Mouse (Mus musculus) cerebral cortex, adult 2 months (tissue): ENCODE data around the gene Capn5.

Experiments
- WGBS: fragments of 180-500 bp; shearing (Covaris S2); methylation state at CpG from one replicate; pipeline ENCODE4 v1.1.7; 2018; 5-methylcytosine and 5-hydroxymethylcytosine counted together

The Capn5 gene

GRCm38 (mm10) chr7:98177929-98178559, at the start of gene Capn5:
TSS of gene Capn5 (minus strand) at chr7:98178274.
- 1% methylated on average over 44 of the region's 44 CpGs for WGBS

DNA sequence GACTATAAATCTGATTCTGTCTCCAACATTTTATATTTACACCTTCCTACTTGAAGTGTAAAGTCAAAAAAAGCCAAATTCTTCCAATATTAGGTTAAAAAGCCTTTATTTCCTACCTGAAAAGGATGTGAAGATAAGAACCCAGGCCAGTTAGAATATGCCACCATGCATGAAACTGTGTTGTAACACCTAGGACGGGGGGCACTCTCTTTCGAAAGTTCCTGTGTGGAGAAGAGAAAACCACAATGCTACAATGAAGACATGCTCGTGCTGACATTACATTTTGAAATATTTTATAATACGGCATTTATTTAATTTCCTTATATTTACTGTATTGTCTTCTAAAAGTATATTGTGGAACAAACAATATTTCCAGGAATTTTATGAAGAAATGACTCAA, 45.7 kb upstream of the Capn5 start:
- WGBS = 94% methylated on average over 4 of the region's 4 CpGs

GRCm38 (mm10) chr7:98202946-98203345, 24.9 kb upstream of the Capn5 start:
- 75% methylated on average over 4 of the region's 4 CpGs for WGBS

- 92% methylated on average over 5 of the region's 5 CpGs for WGBS
Measured at GRCm38 (mm10) chr7:98201493-98202028, 23.5 kb upstream of the Capn5 start.

DNA sequence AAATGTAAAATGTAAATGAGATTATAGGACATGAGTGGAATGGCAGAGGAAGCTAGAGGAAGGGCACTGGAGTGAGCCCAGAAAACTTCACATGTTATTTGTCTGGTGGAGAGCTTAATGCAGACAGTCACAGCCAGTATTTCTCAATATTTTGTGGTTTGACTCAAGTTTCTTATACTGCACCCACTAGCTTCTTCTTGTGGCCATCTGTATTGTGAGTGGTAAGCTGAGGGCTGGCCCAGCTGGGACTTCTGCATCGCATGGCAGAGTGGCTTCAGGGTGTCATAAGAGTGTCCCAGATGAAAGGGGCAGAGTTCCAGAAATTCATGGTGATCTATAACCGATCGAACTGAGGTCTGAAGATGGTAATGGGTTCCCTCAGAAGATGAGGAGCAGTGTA, 22.3 kb upstream of the Capn5 start:
- 95% methylated on average over 3 of the region's 3 CpGs for WGBS

- WGBS = 96% methylated on average over 4 of the region's 4 CpGs
Measured at GRCm38 (mm10) chr7:98199381-98199780, 21.3 kb upstream of the Capn5 start, which contains the start of gene B3gnt6. TSS of gene B3gnt6 (minus strand) at chr7:98199481.

GRCm38 (mm10) chr7:98195151-98195801, 17.2 kb upstream of the Capn5 start:
- WGBS = 77% methylated on average over 10 of the region's 10 CpGs

GRCm38 (mm10) chr7:98194026-98194792, 16.1 kb upstream of the Capn5 start:
- 2% methylated on average over 61 of the region's 61 CpGs for WGBS

DNA sequence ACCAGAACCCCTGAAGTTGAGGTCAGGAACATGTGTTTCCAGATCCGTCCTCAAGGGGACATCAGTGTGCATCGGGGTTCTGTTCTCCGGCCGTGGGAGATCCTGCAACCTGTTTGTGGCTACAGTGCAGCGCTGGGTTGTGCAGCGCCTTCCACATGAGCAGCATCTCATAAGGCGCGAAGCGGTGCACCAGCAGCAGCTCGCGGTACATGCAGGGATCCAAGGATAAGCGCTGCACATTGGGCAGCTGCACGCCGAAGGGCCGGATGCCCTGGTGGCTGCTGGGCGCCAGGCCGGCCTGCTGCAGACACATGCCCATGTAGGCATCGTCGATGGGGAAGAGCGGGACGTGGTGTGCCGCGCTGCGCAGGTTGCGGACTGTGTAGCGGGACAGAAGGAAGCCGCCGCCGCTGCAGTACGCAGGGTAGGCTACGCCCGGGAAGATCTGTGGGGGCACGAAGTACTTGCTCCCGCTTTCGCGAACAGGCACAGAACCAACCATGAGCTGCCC, 15.5 kb upstream of the Capn5 start:
- 2% methylated on average over 36 of the region's 36 CpGs for WGBS

DNA sequence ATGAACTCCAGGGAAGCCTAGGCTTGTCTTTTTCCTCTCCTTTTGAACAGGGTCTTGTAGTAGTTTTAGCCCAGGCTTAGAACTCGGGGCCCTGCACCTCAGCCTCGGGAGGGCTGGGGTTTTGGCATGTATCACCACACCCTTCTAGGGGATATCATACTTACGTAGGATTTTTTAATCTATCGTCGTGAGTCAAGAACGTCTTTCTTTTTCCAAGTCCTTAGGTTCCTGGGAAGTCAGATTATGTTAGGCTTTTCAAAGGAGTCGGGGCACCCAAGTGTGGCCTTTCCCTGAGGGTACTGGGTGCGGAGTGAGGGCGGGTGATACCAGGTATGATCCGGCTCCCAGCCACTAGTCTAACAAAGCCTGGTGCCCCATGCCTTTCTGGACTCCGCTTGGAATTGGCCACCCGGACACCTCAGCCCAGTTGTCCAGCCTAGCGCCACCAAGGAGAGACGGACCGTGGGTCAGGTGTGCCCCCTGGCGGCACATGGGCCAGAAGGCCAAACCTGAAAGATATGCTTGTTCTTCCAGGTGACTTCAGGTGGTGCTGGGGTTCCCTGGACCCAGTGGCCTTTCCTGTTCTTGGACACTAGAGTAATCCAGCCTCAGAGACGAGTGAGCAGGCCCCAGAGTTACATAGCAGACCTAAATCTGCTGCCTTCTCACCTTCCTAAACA, 13.6 kb upstream of the Capn5 start:
- 79% methylated on average over 17 of the region's 17 CpGs for WGBS

GRCm38 (mm10) chr7:98190578-98190977, 12.5 kb upstream of the Capn5 start:
- WGBS = 91% methylated on average over 1 of the region's 1 CpGs

GRCm38 (mm10) chr7:98189745-98190144, 11.7 kb upstream of the Capn5 start:
- 65% methylated on average over 3 of the region's 3 CpGs for WGBS

DNA sequence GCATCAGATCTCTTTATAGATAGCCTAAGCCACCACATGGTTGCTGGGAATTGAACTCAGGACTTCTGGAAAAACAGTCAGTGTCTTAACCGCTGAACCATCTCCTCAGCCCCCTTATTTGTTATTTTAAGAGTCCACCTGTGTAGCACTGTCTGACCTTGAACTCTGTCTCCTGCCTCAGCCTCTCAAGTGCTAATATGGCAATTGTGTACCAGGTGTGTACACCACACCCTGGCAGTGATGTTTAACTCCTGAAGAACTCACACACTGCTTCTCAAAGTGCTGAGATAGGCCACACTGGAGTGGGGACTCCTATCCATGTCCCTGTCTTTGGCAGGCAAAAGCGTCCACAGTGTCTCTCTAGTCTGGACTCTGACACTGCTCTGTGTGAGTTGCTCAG, 10.6 kb upstream of the Capn5 start:
- WGBS = 94% methylated on average over 2 of the region's 2 CpGs

- 97% methylated on average over 2 of the region's 2 CpGs for WGBS
Measured at GRCm38 (mm10) chr7:98188238-98188637, 10.2 kb upstream of the Capn5 start.

DNA sequence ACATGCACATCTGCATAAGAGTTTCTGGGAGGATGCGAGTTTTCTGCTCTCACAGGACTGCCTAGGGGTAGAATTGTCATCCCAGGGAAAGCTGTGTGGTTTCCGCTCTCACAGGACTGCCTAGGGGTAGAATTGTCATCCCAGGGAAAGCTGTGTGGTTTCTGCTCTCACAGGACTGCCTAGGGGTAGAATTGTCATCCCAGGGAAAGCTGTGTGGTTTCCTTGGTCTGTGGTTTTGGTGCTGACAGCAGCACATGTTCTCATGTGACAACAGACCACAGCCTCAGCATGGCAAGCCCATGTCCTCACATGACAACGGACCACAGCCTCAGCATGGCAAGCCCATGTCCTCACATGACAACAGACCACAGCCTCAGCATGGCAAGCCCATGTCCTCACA, 9.3 kb upstream of the Capn5 start:
- WGBS = 86% methylated on average over 3 of the region's 3 CpGs

GRCm38 (mm10) chr7:98186637-98187036, 8.6 kb upstream of the Capn5 start:
- 53% methylated on average over 8 of the region's 8 CpGs for WGBS

DNA sequence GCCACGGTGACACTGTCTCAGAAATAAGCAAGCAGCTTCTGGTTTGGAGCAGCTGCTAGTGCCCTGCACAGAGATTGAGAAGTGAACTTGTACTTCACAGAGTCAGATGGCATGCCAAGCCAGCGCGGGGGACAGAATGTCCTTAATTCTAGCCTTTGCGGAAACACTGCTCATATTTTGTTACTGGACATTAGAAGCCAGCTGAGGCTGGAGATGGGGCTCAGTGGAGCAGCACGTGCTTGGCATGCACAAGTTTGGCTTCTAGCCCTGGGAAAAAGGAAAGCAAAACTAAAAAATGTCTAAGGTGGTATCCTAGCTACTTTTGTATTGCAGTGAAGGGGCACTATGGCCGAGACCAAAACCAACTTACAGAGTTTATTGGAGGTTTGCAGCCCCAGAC, 7.3 kb upstream of the Capn5 start:
- 53% methylated on average over 6 of the region's 6 CpGs for WGBS

DNA sequence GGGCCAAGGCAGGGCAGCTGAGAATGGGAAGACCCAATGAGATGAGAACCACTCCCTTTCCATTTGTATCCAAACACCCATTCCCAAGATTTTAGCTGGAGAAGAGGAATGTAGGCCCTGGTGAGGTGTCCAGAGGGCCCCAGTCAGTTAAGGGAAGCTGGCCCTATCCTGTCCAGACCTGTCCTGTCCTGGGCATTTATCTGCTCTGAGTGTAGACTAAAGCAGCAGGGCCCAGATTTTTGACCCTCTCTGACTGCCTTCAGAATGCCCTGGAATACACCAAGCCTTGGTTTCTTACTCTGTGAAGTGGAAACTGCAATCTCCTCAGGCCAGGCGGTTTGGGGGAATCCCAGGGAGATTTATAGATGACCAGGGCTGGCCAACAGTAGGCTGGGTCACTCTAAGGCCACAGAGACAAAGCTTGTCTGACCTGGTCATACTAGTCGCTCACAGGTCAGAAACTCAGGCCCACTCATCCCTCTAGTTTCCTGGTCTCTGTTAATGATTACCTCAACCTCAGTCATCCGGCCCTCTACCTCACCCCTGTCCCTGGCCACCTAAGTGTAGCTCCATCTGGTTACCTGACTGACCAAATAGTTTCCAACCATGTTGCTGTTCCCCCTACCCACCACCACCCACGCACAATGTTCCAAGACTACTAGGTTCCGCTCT, 622 bp upstream of the Capn5 start:
- 93% methylated on average over 5 of the region's 5 CpGs for WGBS

DNA sequence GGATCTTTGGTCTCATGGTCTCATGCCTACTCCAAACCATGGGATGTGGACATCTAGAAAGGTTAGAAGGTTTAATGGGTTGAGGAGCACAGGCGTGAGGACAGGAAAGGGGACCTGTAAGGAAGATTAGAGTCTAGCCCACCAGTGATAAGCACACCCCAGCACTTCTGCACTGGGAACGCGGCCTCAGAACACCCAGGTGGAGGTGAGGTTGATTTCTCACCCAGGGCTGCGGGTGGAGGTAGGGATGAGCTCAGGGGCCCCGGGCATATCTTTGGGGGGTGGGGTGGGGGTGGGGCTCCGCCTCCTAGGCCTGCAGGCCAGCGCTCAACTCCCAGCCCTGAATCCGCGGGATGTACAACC, 527 bp downstream of the Capn5 start:
- WGBS = 3% methylated on average over 9 of the region's 9 CpGs

GRCm38 (mm10) chr7:98177071-98177485, 996 bp downstream of the Capn5 start:
- 43% methylated on average over 2 of the region's 2 CpGs for WGBS
